Mouse (Mus musculus): ENCODE results near the gene Rps18. TPM values are rescaled to one million over a fixed set of nuclear protein-coding genes. Genes with fewer than 3 reads are reported as not detected.
"Not testable (repeated sequence)": the region's sequence is repeated elsewhere in the genome, so short reads cannot be mapped to it uniquely, and the experiment has no call there.

Gene Rps18
- total RNA-seq, 2 experiments from 2014 or later = 207 to 917 TPM

DNA sequence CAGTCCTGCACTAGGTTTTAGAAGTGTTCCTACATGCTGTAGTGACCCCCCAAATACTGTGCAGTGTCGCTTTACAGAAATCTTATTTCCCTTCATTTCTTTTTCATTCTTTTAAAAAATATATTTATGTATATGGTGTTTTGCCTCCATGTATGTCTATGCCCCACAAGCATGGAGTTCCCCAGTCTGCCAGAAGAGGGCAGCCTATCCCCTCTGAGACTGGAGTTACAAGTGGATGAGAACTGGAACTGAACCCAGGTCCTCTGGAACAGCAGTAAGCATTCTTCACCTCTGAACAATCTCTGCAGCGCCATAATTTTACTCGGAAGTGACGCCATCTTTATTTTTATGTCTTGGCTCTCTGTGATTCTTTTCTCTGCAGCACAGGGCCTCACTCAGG lies 13.6 kb upstream of the Rps18 start:
- ATAC-seq (replicated peaks; ENCODE audit: low FRiP score, poor library complexity, severe bottlenecking) = no peak

DNA sequence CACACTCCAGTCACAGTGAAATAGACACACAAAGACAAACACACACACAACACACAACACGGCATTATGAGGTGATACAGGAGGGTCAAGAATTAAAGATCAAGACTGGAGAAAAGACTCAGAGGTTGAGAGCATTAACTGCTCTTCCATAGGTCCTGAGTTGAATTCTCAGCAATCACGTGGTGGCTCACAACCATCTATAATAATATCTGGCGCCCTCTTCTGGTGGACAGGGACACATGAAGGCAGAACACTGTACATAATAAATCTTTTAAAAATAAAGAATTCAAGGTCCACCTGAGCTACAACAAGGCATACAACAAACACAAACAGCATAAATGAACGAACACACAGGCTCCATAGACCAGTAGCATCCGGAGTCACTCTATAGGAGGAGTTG lies 13.1 kb upstream of the Rps18 start:
- ATAC-seq (replicated peaks; ENCODE audit: low FRiP score, poor library complexity, severe bottlenecking) = peak; percentile 17

DNA sequence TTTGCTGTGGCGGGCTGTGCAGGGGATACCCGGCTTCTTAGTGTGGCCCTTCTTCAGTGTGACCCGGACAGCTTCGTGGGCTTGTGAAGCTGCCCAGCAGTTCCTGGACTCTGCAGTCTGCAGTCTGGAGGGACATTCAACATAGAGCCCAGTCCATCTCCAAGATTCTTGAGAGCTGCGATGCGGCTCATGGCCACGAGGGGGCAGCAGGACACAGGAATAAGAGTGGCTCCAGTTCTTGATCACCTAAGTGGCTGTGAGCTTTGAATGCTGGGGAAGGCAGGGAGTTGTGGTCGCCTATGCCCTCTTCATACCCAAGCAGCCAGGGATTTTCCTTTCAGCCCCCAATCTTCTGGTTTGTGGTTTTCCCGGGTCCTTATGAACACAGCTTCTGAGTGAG lies 12.7 kb upstream of the Rps18 start:
- peak; percentile 88 for ATAC-seq (replicated peaks; ENCODE audit: low FRiP score, poor library complexity, severe bottlenecking)

DNA sequence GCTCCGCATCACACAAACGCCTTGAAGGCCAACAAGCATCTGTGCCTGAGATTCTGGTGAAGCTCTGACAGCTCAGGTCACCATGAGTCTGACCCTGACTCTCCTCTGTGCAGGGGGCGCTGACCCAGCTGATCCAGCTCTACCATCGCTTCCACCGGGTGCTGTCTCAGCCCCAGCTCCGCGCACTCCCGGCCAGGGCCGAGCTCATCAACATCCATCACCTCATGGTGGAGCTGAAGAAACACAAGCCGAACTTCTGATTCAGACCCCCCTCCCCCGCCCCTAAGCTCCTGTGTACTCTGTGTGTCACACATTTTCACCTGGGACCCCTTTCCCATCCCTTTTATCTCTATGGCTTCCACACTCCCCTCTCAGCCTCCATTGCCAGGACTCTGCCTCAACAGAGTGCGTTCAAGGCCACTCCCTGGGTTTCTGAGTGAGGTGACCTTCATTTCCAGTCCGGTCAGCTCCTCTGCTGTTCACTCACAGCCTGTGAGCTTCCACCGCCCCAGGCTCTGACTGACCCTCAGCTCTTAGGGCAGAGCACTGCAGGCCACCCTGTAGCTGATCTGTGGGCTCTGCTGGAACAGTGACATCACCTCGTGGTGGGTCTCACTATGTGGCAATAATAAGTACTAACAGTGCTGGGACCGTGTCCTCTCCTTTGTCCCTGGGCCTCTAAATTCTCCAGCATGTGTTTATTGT lies 10.2 kb upstream of the Rps18 start:
- no peak for ATAC-seq (replicated peaks; ENCODE audit: low FRiP score, poor library complexity, severe bottlenecking)

DNA sequence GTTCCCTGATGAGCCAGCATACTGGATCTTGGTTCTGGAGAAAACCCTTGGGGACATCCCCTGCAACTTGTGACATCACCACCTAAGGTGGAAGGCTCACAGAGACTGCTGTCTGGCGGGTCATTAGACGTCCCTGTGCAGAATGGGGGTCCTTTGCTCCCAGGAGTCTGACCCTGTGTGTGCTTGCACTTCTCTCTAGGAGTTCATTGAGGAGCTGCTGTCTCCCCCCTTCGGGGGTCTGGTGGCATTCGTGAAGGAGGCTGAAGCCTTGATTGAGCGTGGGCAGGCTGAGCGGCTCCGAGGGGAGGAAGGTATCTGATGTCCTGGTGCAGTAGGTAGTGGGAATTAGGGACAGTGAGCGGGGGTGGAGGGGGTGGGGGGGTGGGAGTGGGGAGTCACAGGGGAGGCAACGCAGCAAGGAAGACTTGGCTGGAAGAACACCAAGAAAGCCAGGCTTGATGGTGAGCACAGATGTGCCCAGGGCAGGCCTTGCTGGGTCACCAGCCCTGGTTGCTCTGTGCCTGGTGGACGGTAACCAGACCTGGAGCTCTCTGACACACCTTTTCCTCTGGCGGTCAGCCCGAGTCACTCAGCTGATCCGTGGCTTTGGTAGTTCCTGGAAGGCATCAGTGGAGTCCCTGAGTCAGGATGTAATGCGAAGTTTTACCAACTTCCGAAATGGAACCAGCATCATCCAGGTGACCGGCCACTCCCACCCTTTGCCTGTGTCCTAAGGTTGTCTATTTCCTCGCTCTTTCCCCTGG lies 9.5 kb upstream of the Rps18 start:
- ATAC-seq (replicated peaks; ENCODE audit: low FRiP score, poor library complexity, severe bottlenecking) = no peak

DNA sequence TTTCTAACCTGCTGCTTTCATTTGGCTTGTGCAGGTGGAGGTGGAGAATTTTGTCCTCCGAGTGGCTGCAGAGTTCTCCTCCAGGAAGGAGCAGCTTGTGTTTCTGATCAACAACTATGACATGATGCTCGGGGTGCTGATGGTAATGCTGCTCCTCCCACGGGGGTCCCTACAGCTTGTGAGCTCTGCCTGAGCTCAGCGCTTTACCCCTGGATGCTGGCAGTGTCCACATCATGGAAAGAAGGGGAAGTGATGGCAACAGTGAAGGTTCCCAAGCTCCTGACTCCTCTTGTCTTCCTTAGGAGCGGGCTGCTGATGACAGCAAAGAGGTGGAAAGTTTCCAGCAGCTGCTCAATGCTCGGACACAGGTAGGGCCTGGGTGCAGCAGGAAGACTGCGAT lies 7.1 kb upstream of the Rps18 start:
- no peak for ATAC-seq (replicated peaks; ENCODE audit: low FRiP score, poor library complexity, severe bottlenecking)

DNA sequence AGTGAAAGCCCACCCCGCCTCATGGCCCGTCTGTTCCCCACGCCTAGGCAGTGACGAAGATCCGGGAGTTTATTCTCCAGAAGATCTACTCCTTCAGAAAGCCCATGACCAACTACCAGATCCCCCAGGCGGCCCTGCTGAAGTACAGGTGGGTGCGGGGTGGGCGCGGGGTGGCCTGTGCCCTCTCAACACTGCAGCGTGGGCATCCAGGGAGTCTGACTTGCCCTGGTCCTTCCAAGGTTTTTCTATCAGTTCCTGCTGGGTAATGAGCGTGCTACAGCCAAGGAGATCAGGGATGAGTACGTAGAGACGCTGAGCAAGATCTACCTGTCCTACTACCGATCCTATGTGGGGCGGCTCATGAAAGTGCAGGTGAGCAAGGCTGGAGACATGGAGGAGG lies 4.1 kb upstream of the Rps18 start:
- no peak for ATAC-seq (replicated peaks; ENCODE audit: low FRiP score, poor library complexity, severe bottlenecking)

DNA sequence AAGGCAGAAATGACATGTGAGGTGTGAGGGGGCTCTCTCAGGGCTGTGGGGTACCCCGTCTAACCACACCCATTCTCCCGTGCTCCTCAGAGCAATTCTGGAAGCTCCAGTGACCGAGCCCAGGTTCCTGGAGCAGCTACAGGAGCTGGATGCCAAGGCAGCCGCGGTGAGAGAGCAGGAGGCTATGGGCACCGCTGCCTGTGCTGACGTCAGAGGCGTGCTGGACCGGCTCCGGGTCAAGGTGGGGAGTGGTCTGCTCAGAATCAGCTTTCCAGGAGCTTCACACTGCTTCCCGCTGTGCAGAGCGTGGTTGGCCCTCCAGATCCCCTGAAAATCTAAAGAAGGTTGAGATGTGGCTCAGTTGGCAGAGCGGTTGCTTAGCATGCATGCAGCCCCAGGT lies 3.3 kb upstream of the Rps18 start:
- no peak for ATAC-seq (replicated peaks; ENCODE audit: low FRiP score, poor library complexity, severe bottlenecking)

DNA sequence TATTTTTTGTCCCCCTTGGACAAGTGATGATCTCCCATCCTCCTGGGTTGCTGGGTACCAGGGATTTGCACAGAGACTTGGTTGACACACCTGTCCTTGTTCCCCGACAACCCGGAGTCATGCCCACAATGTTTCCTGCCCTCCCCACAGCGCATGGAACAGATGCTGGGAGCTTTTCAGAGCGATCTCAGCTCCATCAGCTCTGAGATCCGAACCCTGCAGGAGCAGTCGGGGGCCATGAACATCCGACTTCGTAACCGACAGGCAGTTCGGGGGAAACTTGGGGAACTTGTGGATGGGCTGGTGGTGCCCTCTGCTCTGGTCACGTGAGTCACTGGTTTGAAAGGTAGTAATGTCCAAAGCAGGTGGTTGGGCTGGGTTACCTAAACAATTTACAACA lies 2.6 kb upstream of the Rps18 start:
- no peak for ATAC-seq (replicated peaks; ENCODE audit: low FRiP score, poor library complexity, severe bottlenecking)

DNA sequence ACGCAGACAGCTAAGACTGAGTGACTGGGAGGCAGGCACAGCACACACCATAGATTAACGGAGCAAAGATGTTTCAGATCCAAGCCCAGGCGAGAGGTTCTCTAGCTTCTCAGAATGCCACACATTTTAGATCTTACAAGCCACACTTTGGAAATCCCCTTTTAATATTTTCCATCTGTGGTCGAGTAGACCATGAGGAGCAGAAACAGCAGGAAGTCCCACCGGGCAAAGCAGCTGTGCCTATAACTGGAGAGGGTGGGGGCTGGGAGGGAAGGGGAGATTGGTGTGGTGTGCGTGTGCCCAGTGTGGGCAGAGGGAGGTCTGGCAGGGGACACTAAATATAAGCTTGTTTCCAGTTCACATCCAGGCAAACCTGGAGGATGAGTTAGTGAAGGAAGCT lies 1.7 kb upstream of the Rps18 start:
- ATAC-seq (replicated peaks; ENCODE audit: low FRiP score, poor library complexity, severe bottlenecking) = no peak

DNA sequence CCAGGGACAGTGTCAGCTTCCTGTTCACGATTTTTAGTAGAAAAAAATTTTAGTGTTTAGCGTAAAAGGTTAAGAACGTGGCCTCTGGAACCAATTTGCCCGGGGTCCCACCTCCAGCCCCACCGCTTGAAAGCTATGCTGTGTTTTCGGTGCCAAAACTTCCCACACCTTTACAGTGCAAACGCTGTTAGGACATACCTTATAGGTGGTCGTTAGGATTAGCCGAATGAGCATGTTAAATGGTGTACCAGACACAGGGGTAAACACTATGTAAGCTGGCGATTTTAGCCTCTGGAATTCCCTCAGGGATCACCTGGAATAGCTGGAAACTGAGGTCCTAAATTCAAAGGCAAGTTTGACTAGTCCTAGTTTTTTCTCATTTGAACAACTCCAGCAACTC lies 535 bp upstream of the Rps18 start:
- no peak for ATAC-seq (replicated peaks; ENCODE audit: low FRiP score, poor library complexity, severe bottlenecking)

DNA sequence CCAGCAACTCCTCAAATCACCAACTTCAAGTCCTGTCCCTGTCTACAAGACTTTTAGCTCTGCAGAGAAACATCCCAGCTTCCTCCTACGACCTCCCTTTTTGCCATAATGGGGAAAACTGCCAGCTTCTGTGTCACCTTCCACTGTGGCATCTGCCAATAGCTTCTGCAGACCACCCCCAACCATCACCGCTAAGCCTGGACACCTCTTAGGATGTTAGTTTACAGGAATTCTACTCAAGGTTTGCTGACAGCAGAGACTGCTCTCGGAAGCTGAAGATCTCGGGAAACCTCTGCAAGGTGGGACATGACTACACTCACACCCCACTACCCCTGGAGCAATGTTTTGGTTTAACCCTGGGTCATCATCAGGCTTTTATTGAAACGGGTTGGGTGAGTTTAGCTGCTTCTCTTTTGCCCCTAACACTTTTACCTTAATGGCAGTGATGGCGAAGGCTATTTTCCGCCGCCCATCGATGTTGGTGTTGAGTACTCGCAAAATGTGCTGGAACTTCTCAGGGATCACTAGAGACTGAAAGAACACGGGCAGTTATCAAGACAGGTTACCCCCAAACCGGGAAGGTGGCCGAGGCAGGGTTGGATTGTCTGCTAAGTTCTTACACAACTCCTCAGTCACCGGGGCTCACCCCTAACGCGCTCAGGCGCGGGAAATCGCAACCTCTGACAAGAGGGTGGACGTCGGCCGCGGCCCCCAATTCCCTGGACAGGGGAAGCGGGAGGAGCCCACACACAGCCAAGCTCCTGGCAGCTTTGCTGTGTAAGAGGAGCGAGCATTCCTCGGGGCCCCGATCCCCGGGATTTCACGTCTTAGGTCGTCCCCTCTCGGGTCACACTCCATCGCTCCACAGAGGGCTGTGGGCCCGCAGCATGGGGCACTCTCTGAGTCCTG lies 901 bp downstream of the Rps18 start:
- no peak; the same call in none of the 2 replicates for ATAC-seq (replicated peaks; ENCODE audit: low FRiP score, poor library complexity, severe bottlenecking)

DNA sequence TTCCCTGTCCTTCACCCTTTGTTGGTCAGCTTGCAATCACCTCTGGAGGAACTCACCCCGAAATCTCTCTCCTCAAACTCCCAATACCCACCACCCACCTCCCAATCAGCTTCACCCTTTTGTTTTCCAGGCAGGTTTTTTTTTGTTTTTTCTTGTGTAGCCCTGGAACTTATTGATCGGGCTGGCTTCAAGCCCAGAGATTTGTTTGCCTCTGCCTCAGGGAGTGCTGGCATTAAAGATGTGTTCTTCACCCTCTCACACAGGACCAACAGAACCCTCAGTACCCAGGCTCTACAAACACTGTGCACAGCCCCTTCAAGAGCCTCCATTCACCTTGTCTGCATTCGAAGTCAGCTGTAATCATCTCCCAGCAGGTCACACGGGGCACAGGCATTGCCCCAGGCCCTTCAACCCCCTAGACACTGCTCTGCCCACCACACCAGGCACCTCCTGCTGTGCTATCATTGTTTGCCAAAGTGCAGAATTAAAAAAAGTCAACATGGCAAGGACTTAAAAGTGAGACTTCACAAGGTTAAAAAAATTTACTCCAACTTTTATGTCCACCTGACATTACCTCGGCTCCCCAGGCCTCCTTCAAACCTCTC lies 1.7 kb downstream of the Rps18 start:
- ATAC-seq (replicated peaks; ENCODE audit: low FRiP score, poor library complexity, severe bottlenecking) = no peak

DNA sequence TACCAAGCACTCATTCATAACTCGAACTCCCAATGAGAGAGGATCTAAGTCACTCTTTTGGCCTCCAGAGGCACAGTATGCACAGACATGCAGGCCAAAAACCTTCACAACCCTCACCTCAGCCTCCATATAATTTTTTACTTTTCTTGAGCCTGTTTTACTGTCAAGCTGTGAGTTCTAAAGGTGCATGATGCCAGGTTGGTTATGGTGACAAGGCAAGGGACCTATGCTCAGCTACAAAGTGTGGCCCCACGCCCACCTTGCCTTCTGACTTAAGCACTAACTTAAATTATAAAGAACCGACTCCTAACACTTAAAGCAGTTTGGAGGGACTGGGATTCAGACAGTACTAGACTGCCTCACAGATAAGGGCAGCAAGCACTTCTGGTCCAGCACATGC lies 2.5 kb downstream of the Rps18 start:
- ATAC-seq (replicated peaks; ENCODE audit: low FRiP score, poor library complexity, severe bottlenecking) = no peak

DNA sequence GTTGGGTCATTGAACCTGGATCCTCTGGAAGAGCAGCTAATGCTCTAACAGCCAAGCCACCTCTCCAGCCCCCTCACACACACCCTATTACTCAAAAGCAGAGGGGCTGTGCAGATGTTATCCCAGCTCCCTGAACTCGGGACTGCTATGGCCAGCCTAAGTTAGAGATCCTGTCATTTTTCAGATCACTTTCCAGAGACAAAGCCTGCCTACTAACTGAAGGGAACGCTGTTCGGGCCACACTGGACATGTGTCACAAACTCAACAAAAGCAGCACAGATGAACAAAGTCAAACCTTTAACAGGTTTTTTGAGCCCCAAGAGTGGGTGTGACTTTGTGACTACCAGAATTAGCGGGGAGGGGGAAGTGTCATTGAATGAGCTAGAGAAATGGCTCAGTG lies 2.9 kb downstream of the Rps18 start:
- no peak for ATAC-seq (replicated peaks; ENCODE audit: low FRiP score, poor library complexity, severe bottlenecking)

DNA sequence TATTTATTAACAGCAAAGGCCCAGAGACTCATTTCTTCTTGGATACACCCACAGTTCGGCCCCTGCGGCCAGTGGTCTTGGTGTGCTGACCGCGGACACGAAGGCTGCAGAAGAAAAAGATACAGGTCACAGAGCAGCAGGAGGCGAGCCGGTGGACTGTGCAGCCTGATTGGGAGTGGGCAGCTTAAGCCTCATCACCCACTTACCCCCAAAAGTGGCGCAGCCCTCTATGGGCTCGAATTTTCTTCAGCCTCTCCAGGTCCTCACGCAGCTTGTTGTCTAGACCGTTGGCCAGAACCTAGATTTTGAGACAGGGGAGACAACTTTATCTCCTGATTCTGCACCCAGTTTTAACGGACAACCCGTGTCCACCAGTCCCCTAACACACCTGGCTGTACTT lies 3.8 kb downstream of the Rps18 start:
- ATAC-seq (replicated peaks; ENCODE audit: low FRiP score, poor library complexity, severe bottlenecking) = not testable (repeated sequence)

DNA sequence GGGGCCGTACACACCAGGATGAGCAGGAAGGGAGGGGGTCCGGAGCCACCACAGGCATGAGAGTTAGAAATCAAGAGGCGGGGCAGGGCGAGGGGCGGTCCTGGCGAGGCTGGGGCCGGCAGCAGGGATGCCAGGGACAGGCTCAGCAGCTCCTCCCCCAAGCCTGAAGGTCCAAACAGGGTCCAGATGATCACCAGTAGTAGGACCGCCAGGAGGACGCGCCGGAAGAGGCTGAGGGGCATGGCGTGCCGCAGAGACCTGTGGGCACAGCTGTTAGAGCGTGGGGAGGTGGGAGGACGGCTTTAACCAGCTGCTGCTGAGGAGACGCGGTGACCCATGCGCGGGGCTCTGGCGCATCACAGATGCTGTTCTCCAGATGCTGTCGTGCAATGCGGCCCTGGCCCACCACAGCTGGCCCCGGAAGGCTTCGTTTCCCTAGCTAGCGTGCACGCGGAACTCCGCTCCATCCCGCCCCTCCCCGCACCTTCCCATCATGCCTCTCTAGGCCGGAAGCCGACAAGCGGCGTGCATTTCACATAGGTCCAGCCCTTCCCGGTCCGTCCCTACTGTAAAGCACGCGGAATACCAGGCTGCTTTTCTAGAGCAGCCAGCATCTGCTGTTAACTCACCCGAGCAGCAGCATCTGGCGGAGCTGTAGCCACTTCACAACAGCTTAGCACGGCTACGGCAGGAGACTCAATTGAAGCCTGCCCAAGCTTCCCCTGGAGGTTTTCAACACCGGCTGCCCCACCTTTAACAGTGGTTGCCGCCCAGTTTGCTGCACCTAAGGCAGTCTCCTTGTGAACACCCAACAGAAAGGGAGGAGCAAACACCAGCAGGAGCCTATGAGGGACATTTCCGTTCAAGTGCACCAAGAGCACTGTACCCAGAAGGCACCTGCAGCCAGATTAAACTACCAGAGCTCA lies 4.5 kb downstream of the Rps18 start, which contains the start of gene B3galt4:
Gene B3galt4, minus strand, starts transcription at position 468 of the 926 bp plus-strand sequence.
- ATAC-seq (replicated peaks; ENCODE audit: low FRiP score, poor library complexity, severe bottlenecking) = peak; percentile 53; the same call in 1 of the 2 replicates

DNA sequence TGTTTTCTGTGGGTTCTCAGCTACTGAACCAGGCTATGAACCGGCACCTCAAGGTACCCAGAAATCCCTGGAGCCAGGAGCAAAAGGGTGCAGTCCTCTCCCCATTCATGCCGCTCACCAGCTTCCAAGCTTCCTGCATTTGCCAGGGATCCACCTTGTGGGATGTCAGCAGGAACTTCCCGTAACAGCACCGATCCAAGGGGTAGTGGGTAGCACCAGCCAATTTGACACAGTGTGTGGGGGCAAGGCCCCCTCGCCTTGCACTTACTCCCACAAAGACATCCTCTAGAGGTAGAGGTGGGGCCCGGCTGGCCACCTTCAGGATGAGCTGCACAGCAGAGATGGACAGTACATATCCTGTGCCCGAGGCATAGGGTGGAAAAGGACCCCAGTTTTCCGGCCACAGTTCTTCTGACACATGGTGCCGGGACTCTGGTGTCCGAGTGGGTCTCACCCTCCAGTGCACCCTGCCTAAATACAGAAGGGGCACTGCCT lies 5.6 kb downstream of the Rps18 start:
- ATAC-seq (replicated peaks; ENCODE audit: low FRiP score, poor library complexity, severe bottlenecking) = no peak

Data from erythroblast, adult 5-6 weeks (primary cell).